Mouse (Mus musculus): ENCODE measurements around the gene Fbxo36. TPM values are rescaled to one million over a fixed set of nuclear protein-coding genes. Genes with fewer than 3 reads are reported as not detected.

Fbxo36 gene
- polyA plus RNA-seq, 1 experiment from 2014 or later = 17.9 TPM

DNA sequence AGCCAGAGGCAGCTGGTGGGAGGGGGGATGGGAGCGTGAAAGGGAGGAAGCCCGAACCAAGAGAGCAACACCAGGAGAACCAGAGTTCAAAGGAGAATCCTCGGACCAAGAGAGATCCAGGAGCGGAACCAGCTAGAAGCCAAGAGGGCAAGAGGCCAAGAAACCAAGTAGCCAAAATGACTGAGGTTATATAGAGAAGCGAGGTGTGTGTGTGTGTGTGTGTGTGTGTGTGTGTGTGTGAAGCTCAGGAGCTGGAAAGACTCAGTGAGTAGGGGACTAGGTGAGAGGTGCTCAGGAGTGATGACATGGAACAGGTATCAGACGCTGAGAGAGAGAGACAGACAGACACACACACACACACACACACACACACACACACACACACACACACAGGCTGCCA is 31.5 kb downstream of the Fbxo36 start:
- H3K27ac ChIP-seq = peak overlapping the region; percentile 70
- no peak for TF ChIP-seq CTCF (IDR thresholded peaks at IDR 0.05; ENCODE audit: low read depth)
- 40% methylated on average over 6 of the region's 6 CpGs for WGBS

DNA sequence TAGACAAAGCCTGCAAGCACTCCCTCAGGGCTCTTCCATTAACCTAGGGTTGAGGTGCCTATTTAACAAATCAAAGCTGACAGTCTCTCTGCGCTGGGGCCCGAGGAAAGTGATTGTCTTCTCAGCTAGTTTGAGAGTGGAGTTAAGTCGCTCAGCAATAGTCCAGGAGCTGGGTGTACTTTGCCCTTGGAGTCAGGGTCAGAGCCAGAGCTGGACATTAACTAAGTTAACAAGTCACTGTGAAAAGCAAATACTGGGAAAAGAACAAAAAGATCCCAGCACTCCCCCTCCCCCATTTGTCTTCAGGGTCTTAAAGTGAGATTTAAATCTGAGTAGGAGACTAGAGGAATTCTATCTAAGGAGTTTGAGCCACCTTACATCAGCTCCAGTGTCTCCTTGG is 32.5 kb downstream of the Fbxo36 start:
- peak overlapping the region; percentile 70 for H3K27ac ChIP-seq
- no peaks in the 10 kb centered on the region for H3K27me3 ChIP-seq (ENCODE audit: insufficient read depth, low read length)
- no peak for TF ChIP-seq CTCF (IDR thresholded peaks at IDR 0.05; ENCODE audit: low read depth)
- DNase-seq (ENCODE audit: low spot score) (no peak), ATAC-seq (replicated peaks; ENCODE audit: low FRiP score, low read depth) (peak; percentile 79)
- no peak overlapping the region for H3K9ac ChIP-seq (ENCODE audit: low read depth, low read length)
- no peaks in the 10 kb centered on the region for H3K4me1 ChIP-seq (replicated peaks; ENCODE audit: insufficient read depth, low read length)
- no peaks in the 10 kb centered on the region for H3K36me3 ChIP-seq (ENCODE audit: insufficient read depth, low read length)
- WGBS = 22% methylated on average over 3 of the region's 3 CpGs
- no peak overlapping the region for H3K4me2 ChIP-seq (ENCODE audit: low read length)
- no peaks in the 10 kb centered on the region for H3K9me3 ChIP-seq (replicated peaks; ENCODE audit: low read length)
- no peak overlapping the region for H3K4me3 ChIP-seq (replicated peaks; ENCODE audit: low read depth, low read length)

More for the DNA sequence above, 31.5 kb downstream of the Fbxo36 start:
- ATAC-seq (replicated peaks; ENCODE audit: low FRiP score, low read depth) = 0 out of 2 replicates have a peak, but pooled peaks have one; percentile 15
- no peaks in the 10 kb centered on the region for H3K9me3 ChIP-seq (replicated peaks; ENCODE audit: low read length)
- DNase-seq (ENCODE audit: low spot score) = no peak
- H3K36me3 ChIP-seq (ENCODE audit: insufficient read depth, low read length) = no peaks in the 10 kb centered on the region
- no peaks in the 10 kb centered on the region for H3K4me1 ChIP-seq (replicated peaks; ENCODE audit: insufficient read depth, low read length)
- H3K4me2 ChIP-seq (ENCODE audit: low read length) = no peak overlapping the region
- H3K9ac ChIP-seq (ENCODE audit: low read depth, low read length) = no peak overlapping the region
- H3K27me3 ChIP-seq (ENCODE audit: insufficient read depth, low read length) = no peaks in the 10 kb centered on the region
- H3K4me3 ChIP-seq (replicated peaks; ENCODE audit: low read depth, low read length) = no peak overlapping the region

DNA sequence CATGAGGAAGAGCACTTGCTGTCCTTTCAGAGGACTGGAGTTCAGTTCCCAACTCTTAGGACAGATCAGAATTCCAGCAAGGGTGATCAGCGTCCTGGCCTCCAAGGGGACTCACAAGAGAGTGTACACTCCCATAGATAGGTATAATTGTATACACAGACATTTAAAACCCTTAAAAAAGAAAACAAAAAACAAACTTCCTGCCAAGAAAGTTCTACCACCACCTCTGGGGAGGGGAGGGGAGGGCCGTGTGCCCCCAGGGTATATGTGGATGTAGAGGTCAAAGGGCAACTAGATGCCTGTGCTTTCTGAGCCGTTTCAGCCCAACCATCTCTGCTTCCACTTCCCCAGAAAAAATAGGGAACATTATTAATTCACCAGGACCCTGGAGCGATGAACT is 33.3 kb downstream of the Fbxo36 start:
- DNase-seq (ENCODE audit: low spot score) = no peak
- Histone ChIP-seq H3K9ac (ENCODE audit: low read depth, low read length) (no peak overlapping the region), H3K27ac (peak overlapping the region; percentile 14), H3K36me3 (ENCODE audit: insufficient read depth, low read length) (no peaks in the 10 kb centered on the region), H3K9me3 (replicated peaks; ENCODE audit: low read length) (no peaks in the 10 kb centered on the region), H3K27me3 (ENCODE audit: insufficient read depth, low read length) (no peaks in the 10 kb centered on the region), H3K4me2 (ENCODE audit: low read length) (no peak overlapping the region), H3K4me3 (replicated peaks; ENCODE audit: low read depth, low read length) (no peak overlapping the region), H3K4me1 (replicated peaks; ENCODE audit: insufficient read depth, low read length) (no peaks in the 10 kb centered on the region)
- WGBS = 47% methylated on average over 4 of the region's 4 CpGs
- ATAC-seq (replicated peaks; ENCODE audit: low FRiP score, low read depth) = no peak
- no peak for TF ChIP-seq CTCF (IDR thresholded peaks at IDR 0.05; ENCODE audit: low read depth)

DNA sequence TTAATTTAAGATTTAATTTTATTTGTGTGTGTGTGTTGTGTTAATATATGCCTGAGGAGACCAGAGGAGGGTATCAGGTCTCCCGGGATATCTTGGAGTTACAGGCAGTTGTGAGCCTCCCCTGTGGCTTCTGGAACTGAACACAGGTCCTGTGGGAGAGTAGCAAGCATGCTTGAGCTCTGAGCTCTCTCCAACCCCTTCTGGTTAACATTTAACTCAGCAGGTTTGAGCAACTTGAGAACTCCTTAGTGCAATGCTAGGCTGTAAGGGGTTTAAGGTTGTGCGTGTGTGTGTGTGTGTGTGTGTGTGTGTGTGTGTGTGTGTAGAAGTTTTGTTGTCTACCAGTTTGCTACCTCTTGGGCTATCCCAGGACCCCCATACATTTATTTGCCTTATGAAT is 37.9 kb downstream of the Fbxo36 start:
- Histone ChIP-seq H3K36me3 (ENCODE audit: insufficient read depth, low read length) (no peaks in the 10 kb centered on the region), H3K9ac (ENCODE audit: low read depth, low read length) (no peak overlapping the region), H3K27me3 (ENCODE audit: insufficient read depth, low read length) (no peaks in the 10 kb centered on the region), H3K4me1 (replicated peaks; ENCODE audit: insufficient read depth, low read length) (no peaks in the 10 kb centered on the region), H3K4me3 (replicated peaks; ENCODE audit: low read depth, low read length) (no peak overlapping the region), H3K9me3 (replicated peaks; ENCODE audit: low read length) (no peaks in the 10 kb centered on the region), H3K27ac (no peak overlapping the region), H3K4me2 (ENCODE audit: low read length) (no peak overlapping the region)
- ATAC-seq (replicated peaks; ENCODE audit: low FRiP score, low read depth) = peak; percentile 55; the same call in 1 of the 2 replicates
- TF ChIP-seq CTCF (IDR thresholded peaks at IDR 0.05; ENCODE audit: low read depth) = no peak
- no peak for DNase-seq (ENCODE audit: low spot score)
- WGBS = 71% methylated on average over 2 of the region's 2 CpGs

DNA sequence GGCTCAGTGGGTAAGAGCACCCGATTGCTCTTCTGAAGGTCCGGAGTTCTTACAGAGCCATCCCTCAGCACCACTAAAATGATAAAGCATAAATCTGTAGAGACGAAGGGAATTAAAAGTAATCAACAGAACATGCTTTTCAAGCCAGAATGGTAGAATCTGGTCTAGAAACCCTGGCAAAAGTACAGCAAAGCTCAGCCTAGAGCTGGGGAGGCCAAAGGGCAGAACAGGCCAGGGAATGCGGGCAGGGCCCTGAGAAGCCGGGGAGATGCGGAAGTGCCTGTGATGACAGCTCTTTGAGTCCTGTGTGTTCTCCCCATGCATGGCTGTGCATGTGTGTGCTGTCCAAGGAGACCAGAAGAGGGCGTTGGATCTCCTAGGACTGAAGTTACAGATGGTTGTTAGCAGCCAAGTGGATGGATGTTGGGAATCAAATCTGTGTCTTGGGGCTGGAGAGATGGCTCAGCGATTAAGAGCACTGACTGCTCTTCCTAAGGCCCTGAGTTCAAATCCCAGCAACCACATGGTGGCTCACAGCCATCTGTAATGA is 40.0 kb downstream of the Fbxo36 start:
- Histone ChIP-seq H3K27me3 (ENCODE audit: insufficient read depth, low read length) (no peaks in the 10 kb centered on the region), H3K9me3 (replicated peaks; ENCODE audit: low read length) (no peaks in the 10 kb centered on the region), H3K27ac (no peak overlapping the region), H3K4me1 (replicated peaks; ENCODE audit: insufficient read depth, low read length) (no peaks in the 10 kb centered on the region), H3K9ac (ENCODE audit: low read depth, low read length) (no peak overlapping the region), H3K36me3 (ENCODE audit: insufficient read depth, low read length) (no peaks in the 10 kb centered on the region), H3K4me2 (ENCODE audit: low read length) (no peak overlapping the region), H3K4me3 (replicated peaks; ENCODE audit: low read depth, low read length) (no peak overlapping the region)
- TF ChIP-seq CTCF (IDR thresholded peaks at IDR 0.05; ENCODE audit: low read depth) = no peak
- DNase-seq (ENCODE audit: low spot score) (no peak), ATAC-seq (replicated peaks; ENCODE audit: low FRiP score, low read depth) (no peak)
- 94% methylated on average over 8 of the region's 8 CpGs for WGBS

DNA sequence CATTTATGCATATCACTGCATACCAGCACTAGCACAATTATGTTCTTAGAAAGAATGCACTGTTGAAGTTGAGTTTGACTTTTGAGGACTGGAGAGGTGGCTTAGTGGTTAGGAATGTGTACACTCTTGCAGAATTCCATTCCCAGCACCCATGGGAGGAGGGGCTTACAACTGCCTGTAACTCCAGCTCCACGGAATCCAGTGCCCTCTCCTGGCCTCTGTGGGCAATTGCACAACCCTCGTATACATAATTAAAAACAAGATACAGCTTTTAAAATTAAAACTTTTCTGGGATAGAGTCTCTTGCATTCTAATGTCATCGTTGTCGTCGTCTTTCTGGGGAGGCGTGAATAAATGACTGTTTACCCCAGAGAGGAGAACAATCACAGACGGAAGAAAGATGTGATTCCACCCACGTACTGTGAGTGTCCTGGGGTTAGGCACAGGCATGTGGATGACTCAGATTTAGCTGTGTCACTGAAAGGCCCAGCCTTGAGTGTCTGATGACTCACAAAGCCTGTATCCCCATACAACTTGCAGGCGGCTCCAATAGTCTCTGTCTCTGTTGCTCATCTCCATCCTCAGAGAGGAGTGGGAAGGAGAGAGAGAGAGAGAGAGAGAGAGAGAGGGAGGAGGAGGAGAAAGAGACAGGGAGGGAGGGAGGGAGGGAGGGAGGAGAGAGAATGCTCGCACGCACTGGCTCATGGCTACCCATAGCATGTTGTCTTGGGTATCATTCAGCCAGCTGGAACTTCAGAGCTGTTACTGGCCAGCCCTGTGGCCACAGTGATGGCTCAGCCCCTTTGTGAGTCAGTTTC is 41.8 kb downstream of the Fbxo36 start:
- Histone ChIP-seq H3K27me3 (ENCODE audit: insufficient read depth, low read length) (no peaks in the 10 kb centered on the region), H3K9me3 (replicated peaks; ENCODE audit: low read length) (no peaks in the 10 kb centered on the region), H3K4me3 (replicated peaks; ENCODE audit: low read depth, low read length) (no peak overlapping the region), H3K9ac (ENCODE audit: low read depth, low read length) (no peak overlapping the region), H3K36me3 (ENCODE audit: insufficient read depth, low read length) (no peaks in the 10 kb centered on the region), H3K4me2 (ENCODE audit: low read length) (no peak overlapping the region), H3K27ac (no peak overlapping the region), H3K4me1 (replicated peaks; ENCODE audit: insufficient read depth, low read length) (no peaks in the 10 kb centered on the region)
- WGBS = 73% methylated on average over 11 of the region's 11 CpGs
- DNase-seq (ENCODE audit: low spot score) (no peak), ATAC-seq (replicated peaks; ENCODE audit: low FRiP score, low read depth) (0 out of 2 replicates have a peak, but pooled peaks have one; percentile 67)
- peak; percentile 43 for TF ChIP-seq CTCF (IDR thresholded peaks at IDR 0.05; ENCODE audit: low read depth)
